Mouse (Mus musculus): Measurements from ENCODE around the gene G3bp2. TPM values are rescaled to one million over a fixed set of nuclear protein-coding genes. Genes with fewer than 3 reads are reported as not detected.
A peak's percentile ranks its signal among the peaks of the same experiment; 100 is the strongest.

The G3bp2 gene
- total RNA-seq, 2 experiments from 2014 or later: 51.1 to 52.6 TPM

GRCm38 (mm10) chr5:92050419-92050818 is 33.1 kb downstream of the G3bp2 start:
- intact Hi-C loops (cut with DNase I): no loop called here
- DNase-seq: no peak

- intact Hi-C loops (cut with DNase I): loop anchor here (5.0 kb wide), 1 partner anchor 39 kb away; the partner anchor contains the start of gene G3bp2
These were observed 39.7 kb downstream of the G3bp2 start, which contains the start of gene Cdkl2 for GRCm38 (mm10) chr5:92043783-92044182. TSS of gene Cdkl2 (minus strand) at chr5:92043883.

GRCm38 (mm10) chr5:92042377-92043348 is 40.9 kb downstream of the G3bp2 start:
- intact Hi-C loops (cut with DNase I): loop anchor here (5.0 kb wide), 1 partner anchor 40 kb away; the partner anchor contains the start of gene G3bp2
- peak; percentile 87 for DNase-seq

More at GRCm38 (mm10) chr5:92043783-92044182, 39.7 kb downstream of the G3bp2 start, which contains the start of gene Cdkl2:
- DNase-seq: no peak

GRCm38 (mm10) chr5:92019960-92020359 is 63.6 kb downstream of the G3bp2 start:
- no peak for DNase-seq
- intact Hi-C loops (cut with DNase I): no loop called here

GRCm38 (mm10) chr5:92011756-92012155 is 71.8 kb downstream of the G3bp2 start:
- DNase-seq: no peak
- intact Hi-C loops (cut with DNase I): no loop called here

- intact Hi-C loops (cut with DNase I): no loop called here
- DNase-seq: no peak
These were observed 73.7 kb downstream of the G3bp2 start for GRCm38 (mm10) chr5:92009827-92010226.

GRCm38 (mm10) chr5:92003011-92003410 is 80.5 kb downstream of the G3bp2 start:
- DNase-seq: no peak
- intact Hi-C loops (cut with DNase I): loop anchor here (5.0 kb wide), 1 partner anchor 536 kb away; no protein-coding TSS in a partner anchor

Other genes with a start within 250 kb of the G3bp2 start
- 10 to 100 TPM; 21.7 to 26.0 TPM for gene Rchy1, start 120.7 kb downstream of the G3bp2 start, total RNA-seq (2021)
- not detected for gene Odaph, start 96.2 kb downstream of the G3bp2 start, total RNA-seq (2021)
- gene Cdkl2, start 39.8 kb downstream of the G3bp2 start, total RNA-seq (2021): 1 to 10 TPM; 3.2 to 3.4 TPM
- gene Uso1, start 54.2 kb upstream of the G3bp2 start, total RNA-seq (2021): 10 to 100 TPM; 56.2 to 60.0 TPM
- gene U90926, start 131.7 kb upstream of the G3bp2 start, total RNA-seq (2021): not detected
- not detected for gene Ppef2, start 172.6 kb upstream of the G3bp2 start, total RNA-seq (2021)
- gene Naaa, start 194.5 kb upstream of the G3bp2 start, total RNA-seq (2021): 1 to 10 TPM; 4.4 to 5.3 TPM
- gene Sdad1, start 226.8 kb upstream of the G3bp2 start, total RNA-seq (2021): 10 to 100 TPM; 13.4 to 18.1 TPM
- under 1 TPM; 0.41 to 0.47 TPM for gene Cxcl9, start 244.4 kb upstream of the G3bp2 start, total RNA-seq (2021)
- 100 to 1,000 TPM; 384 to 415 TPM for gene Art3, start 248.1 kb upstream of the G3bp2 start, total RNA-seq (2021)